Mouse (Mus musculus) liver, embryonic 16.5 days (tissue): ENCODE data around the gene Col5a1. TPM values are rescaled to one million over a fixed set of nuclear protein-coding genes. Genes with fewer than 3 reads are reported as not detected.

Experiments
- ATAC-seq: fragments of 200-750 bp; cut with Nextera tagmentation; 2 replicates; pipeline ENCODE4 v1.8.0; 2017; ENCODE audit warnings: low read depth, mild to moderate bottlenecking, moderate number of reproducible peaks, moderate library complexity
- H3K27ac ChIP-seq: fragments of 300-500 bp; sonication (generic); 2 replicates; pipeline ENCODE4 v1.5.1; 2014; ENCODE audit warnings: mild to moderate bottlenecking, low read length
- H3K27me3 ChIP-seq: fragments of 300-500 bp; sonication (generic); 2 replicates; pipeline ENCODE4 v1.6.1; 2014; ENCODE audit warnings: low read depth, low read length, mixed read lengths; ENCODE audit not compliant: control insufficient read depth, insufficient read depth
- H3K36me3 ChIP-seq: fragments of 300-500 bp; sonication (generic); 2 replicates; pipeline ENCODE4 v1.6.1; 2014; ENCODE audit warnings: mild to moderate bottlenecking; ENCODE audit not compliant: control insufficient read depth, insufficient read depth
- H3K4me1 ChIP-seq: fragments of 300-500 bp; sonication (generic); 2 replicates; pipeline ENCODE4 v1.6.1; 2014; ENCODE audit warnings: low read depth, low read length, mixed read lengths; ENCODE audit not compliant: control insufficient read depth
- H3K4me2 ChIP-seq: fragments of 300-500 bp; sonication (generic); 2 replicates; pipeline ENCODE4 v1.6.1; 2014; ENCODE audit warnings: low read depth, low read length, mixed read lengths
- H3K4me3 ChIP-seq: fragments of 300-500 bp; sonication (generic); 2 replicates; pipeline ENCODE4 v1.5.1; 2014; ENCODE audit warnings: low read depth, mild to moderate bottlenecking, low read length
- H3K9ac ChIP-seq: fragments of 300-500 bp; sonication (generic); 2 replicates; pipeline ENCODE4 v1.6.1; 2014; ENCODE audit warnings: low read depth, low read length
- H3K9me3 ChIP-seq: fragments of 300-500 bp; sonication (generic); replicated peaks from 2 replicates; pipeline ENCODE4 v1.6.1; 2016; ENCODE audit warnings: low read length; ENCODE audit not compliant: control insufficient read depth
- WGBS: fragments of 180-500 bp; shearing (Covaris S2); extraction: QIAGEN DNeasy Blood & Tissue Kit; methylation state at CpG from one replicate; pipeline ENCODE4 v1.1.7; 2014; ENCODE audit not compliant: insufficient replicate concordance; 5-methylcytosine and 5-hydroxymethylcytosine counted together
- polyA plus RNA-seq: library from polyadenylated mRNA; unstranded; fragments of >200 nt; fragmentation: Nextera tagmentation; extraction: Ambion mirVana; gene quantifications from 2 replicates; pipeline ENCODE4 v1.2.1, GENCODE M21; 2015

The Col5a1 gene
- polyA plus RNA-seq, 1 experiment from 2014 or later, result 12.5 TPM

DNA sequence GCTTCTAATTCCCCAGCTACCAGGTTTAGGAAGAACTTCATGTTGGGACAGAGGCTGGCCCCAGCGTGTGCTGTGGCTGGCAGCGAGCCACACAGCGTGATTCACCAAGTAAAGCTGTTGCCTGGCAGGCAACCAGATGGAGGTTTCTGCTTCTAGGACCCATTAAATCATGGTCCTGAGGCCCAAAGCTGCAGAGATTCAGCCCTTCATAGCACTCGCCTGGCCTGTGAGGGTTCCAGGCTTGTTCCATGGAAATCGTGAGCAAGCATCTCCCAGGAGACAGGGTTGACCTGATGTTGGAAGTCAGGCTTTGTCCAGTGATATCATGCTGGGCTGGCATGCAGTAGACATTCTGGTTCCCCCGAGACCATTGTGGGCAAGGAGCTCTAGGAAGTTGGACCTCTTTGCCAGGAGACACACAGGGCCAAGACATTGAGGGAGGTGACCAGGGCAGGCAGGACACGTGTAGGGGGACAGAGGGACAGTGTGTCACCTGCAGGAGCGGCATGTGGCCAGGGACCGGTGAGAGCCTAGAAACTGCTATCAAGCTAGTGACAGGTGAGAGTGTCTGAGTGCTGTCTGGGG, 50.5 kb downstream of the Col5a1 start:
- Histone ChIP-seq H3K36me3 (no peaks in the 10 kb centered on the region), H3K9me3 (no peaks in the 10 kb centered on the region), H3K9ac (no peak overlapping the region), H3K27ac (no peak overlapping the region), H3K4me2 (no peak overlapping the region), H3K4me3 (no peak overlapping the region), H3K27me3 (no peaks in the 10 kb centered on the region), H3K4me1 (no peaks in the 10 kb centered on the region)
- WGBS, result 61% methylated on average over 9 of the region's 9 CpGs
- no peak for ATAC-seq

DNA sequence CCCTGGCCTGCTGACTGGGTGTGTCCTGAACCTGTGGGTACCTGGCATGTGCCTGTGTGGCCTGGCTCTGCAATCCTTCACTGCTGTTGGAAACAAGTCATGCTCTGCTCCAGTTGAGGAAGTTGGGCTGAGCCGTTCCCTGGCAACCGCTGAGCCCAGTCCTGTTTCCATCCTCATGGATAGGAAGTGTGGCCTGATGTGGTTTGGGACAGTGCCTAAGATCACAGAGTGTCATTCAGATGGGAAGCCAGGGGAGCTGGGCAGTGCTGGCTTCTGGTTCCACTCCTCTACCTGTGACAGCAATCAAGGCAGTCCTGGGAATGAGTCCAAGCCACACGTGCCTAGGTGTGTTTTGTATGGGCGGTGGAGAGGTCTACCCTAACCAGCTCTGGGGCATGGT, 53.2 kb downstream of the Col5a1 start:
- Histone ChIP-seq H3K36me3 (no peaks in the 10 kb centered on the region), H3K9me3 (no peaks in the 10 kb centered on the region), H3K4me2 (no peak overlapping the region), H3K4me1 (no peaks in the 10 kb centered on the region), H3K27ac (no peak overlapping the region), H3K4me3 (no peak overlapping the region), H3K9ac (no peak overlapping the region), H3K27me3 (no peaks in the 10 kb centered on the region)
- 67% methylated on average over 4 of the region's 4 CpGs for WGBS
- no peak for ATAC-seq

DNA sequence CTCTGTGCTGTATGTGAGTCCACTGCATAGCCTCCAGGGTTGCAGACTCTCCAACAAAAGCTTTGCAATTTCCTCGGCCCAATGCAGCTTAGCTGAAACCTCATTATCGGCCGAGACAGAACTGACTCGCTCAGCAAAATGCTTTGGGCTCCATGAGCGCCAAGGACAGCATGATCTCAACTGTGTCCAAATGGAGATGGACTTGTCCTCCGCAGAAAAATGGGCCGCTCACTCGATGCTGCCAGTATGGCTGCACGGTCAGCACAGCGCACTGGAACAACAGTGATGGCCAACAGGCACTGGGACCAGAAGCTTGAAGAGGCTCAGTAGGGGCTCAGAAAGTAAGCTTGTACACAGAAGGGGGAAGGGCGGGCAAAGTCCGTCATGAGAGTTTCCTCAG, 53.9 kb downstream of the Col5a1 start:
- no peak for ATAC-seq
- Histone ChIP-seq H3K27ac (no peak overlapping the region), H3K4me1 (no peaks in the 10 kb centered on the region)

DNA sequence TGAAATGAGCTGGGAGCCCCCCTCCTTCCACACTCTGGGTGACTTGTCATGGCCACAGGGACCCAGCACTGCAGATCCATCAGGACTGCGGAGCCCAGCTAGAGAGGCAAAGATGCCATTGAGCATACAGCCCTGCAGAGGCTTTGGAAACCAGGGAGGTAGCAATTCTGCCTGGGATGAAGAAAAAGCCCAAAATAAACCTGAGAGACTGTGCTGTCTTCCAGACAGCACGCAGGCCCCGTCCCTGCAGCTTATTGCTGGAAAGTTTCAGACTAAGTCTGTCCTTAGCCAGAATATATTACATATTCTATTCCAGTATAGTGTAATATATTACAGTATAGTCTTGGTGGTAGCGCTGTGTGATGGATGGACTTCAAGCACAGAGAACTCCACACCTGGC, 61.0 kb downstream of the Col5a1 start:
- Histone ChIP-seq H3K9me3 (no peaks in the 10 kb centered on the region), H3K27ac (no peak overlapping the region)
- ATAC-seq, result no peak

More for the DNA sequence above, 53.9 kb downstream of the Col5a1 start:
- Histone ChIP-seq H3K36me3 (no peaks in the 10 kb centered on the region), H3K27me3 (no peaks in the 10 kb centered on the region), H3K9me3 (no peaks in the 10 kb centered on the region), H3K9ac (no peak overlapping the region), H3K4me2 (no peak overlapping the region), H3K4me3 (no peak overlapping the region)
- whole genome bisulfite sequencing, result 68% methylated on average over 12 of the region's 12 CpGs

DNA sequence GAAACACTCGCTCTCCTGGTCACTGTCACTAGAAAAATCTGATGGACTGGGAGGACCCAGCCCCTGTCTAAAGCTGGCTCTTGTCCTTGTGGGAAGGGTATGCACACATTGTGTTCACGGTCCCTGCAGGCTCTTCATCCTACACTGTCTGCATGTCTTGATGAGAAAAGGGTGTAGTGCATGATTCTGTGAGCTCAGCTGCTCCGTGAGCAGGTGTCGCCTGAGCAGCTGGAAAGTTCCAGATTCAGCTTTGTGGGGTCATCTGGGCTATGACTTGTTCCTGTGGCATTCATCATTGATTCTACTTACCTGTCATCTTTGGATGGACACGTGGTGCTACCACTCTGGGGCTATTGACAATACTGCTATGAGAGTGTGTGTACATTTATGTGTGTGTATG, 61.7 kb downstream of the Col5a1 start:
- H3K27ac ChIP-seq, result no peak overlapping the region
- 64% methylated on average over 5 of the region's 5 CpGs for WGBS
- H3K4me1 ChIP-seq, result no peaks in the 10 kb centered on the region
- H3K4me3 ChIP-seq, result no peak overlapping the region
- H3K36me3 ChIP-seq, result no peaks in the 10 kb centered on the region
- H3K9me3 ChIP-seq, result no peaks in the 10 kb centered on the region
- H3K27me3 ChIP-seq, result no peaks in the 10 kb centered on the region; the same call in 1 of the 2 replicates
- H3K9ac ChIP-seq, result no peak overlapping the region
- H3K4me2 ChIP-seq, result no peak overlapping the region
- no peak for ATAC-seq

More for the DNA sequence above, 61.0 kb downstream of the Col5a1 start:
- Histone ChIP-seq H3K4me1 (no peaks in the 10 kb centered on the region), H3K27me3 (no peaks in the 10 kb centered on the region), H3K4me2 (no peak overlapping the region), H3K4me3 (no peak overlapping the region), H3K36me3 (no peaks in the 10 kb centered on the region), H3K9ac (no peak overlapping the region)
- 64% methylated on average over 4 of the region's 4 CpGs for WGBS

DNA sequence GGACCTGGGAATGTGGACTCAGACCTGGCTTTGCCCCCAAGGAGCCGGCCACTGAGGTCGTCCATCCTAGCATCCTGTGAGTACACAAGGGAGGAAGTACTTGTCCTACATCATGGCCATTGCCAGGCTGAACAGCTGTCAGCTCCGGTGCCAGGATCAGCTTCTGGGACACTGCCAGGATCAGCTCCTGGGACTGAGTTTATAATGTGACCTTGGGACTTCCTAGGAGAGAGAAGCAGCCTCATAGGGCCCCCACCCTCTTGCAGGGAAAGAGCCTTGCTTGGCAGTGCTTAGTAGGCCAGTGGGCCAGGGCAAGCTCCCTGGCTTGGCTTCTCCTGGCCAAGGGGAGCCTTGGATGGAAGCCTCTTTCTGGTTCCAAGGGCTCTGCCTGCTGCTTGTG, 67.6 kb downstream of the Col5a1 start:
- ATAC-seq, result no peak
- Histone ChIP-seq H3K27ac (no peak overlapping the region), H3K4me3 (no peak overlapping the region), H3K4me2 (no peak overlapping the region), H3K27me3 (no peaks in the 10 kb centered on the region; the same call in none of the 2 replicates), H3K4me1 (no peaks in the 10 kb centered on the region), H3K36me3 (no peaks in the 10 kb centered on the region), H3K9me3 (no peaks in the 10 kb centered on the region), H3K9ac (no peak overlapping the region)
- 40% methylated on average over 3 of the region's 3 CpGs for WGBS

DNA sequence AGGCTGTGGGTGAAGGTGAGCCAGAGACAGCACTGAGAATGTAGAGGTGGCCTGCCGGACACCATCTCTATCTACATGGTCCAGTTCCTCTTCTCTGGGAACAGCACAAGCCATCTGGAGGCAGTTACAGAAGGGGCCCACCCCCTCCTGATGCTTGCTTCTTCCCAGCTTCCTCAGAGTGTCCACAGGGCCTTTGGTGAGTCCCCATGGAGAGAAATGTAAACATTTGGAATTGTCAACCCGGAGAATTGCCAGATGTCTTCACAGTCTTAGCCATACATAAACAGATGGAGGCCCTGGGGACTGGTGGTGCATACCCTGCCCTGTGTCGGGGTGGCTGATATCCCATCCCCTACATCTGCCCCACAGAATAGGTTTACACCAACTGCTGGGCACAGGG, 68.7 kb downstream of the Col5a1 start:
- Histone ChIP-seq H3K4me1 (no peaks in the 10 kb centered on the region), H3K4me3 (no peak overlapping the region), H3K9ac (no peak overlapping the region), H3K9me3 (no peaks in the 10 kb centered on the region), H3K27me3 (no peaks in the 10 kb centered on the region; the same call in none of the 2 replicates), H3K27ac (no peak overlapping the region), H3K36me3 (no peaks in the 10 kb centered on the region), H3K4me2 (no peak overlapping the region)
- no peak; the same call in 1 of the 2 replicates for ATAC-seq
- 37% methylated on average over 3 of the region's 3 CpGs for WGBS

DNA sequence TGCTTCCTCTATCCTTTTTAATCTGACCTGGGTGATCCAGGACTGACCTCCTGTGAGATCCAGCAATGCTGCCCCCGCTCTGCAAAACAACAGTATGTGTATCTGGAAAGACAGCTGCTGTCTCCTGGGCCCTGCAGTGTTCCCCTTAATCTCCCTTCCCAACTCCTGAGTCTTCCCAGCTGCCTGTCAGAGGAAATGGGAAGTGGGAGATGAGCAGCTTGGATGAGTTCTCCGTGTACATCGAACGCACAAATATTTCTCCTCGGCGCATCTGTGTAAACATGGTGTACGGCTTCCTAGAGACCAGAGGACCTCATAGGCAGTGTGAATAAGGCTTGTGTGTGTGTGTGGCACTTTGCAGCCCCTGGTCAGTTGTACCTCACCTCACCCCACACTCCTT, 70.5 kb downstream of the Col5a1 start:
- H3K27me3 ChIP-seq, result no peaks in the 10 kb centered on the region; the same call in none of the 2 replicates
- H3K4me1 ChIP-seq, result no peaks in the 10 kb centered on the region
- no peak overlapping the region for H3K9ac ChIP-seq
- no peak overlapping the region for H3K4me2 ChIP-seq
- no peaks in the 10 kb centered on the region for H3K9me3 ChIP-seq
- ATAC-seq, result no peak
- no peaks in the 10 kb centered on the region for H3K36me3 ChIP-seq
- no peak overlapping the region for H3K27ac ChIP-seq
- 76% methylated on average over 7 of the region's 7 CpGs for WGBS
- H3K4me3 ChIP-seq, result no peak overlapping the region

DNA sequence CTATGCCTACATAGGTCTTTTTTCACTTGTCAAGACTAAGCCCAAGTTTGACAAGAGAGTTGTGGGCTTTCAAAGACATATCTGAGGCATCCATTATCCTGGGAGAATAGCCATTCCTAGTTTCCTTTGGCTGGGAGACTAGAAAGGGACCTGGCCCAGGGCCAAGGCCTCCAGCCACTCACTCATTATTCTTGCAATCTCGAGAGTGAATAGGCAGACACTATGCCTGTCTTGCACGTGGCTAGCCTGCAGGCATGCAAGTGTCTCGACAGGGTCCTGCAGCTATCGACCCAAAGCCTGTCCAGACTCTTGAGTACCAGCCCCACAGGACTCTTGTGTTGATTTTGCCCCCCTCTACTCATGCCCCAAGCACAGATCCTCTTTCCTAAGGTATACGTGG, 71.0 kb downstream of the Col5a1 start:
- no peak overlapping the region for H3K4me3 ChIP-seq
- no peaks in the 10 kb centered on the region for H3K4me1 ChIP-seq
- H3K9ac ChIP-seq, result no peak overlapping the region
- H3K36me3 ChIP-seq, result no peaks in the 10 kb centered on the region
- WGBS, result 53% methylated on average over 5 of the region's 5 CpGs
- no peaks in the 10 kb centered on the region for H3K9me3 ChIP-seq
- no peaks in the 10 kb centered on the region; the same call in none of the 2 replicates for H3K27me3 ChIP-seq
- no peak overlapping the region for H3K4me2 ChIP-seq
- H3K27ac ChIP-seq, result no peak overlapping the region
- no peak for ATAC-seq
